Mouse (Mus musculus) CH12.LX (cell line): ENCODE data around the gene Lipk.

ENCODE experiments used
- CTCF ChIP-seq, 2 experiments: IDR thresholded peaks in 1 of 2; conservative IDR thresholded peaks in 1 of 2; 2 replicates each; pipeline ENCODE4 v1.5.1; 2011 to 2012; ENCODE audit warnings: low read depth in 2 of 2, low read length in 2 of 2, improper control_type of control experiment in 1 of 2, inconsistent platforms in 1 of 2, mild to moderate bottlenecking in 1 of 2, moderate library complexity in 1 of 2
- ELF1 ChIP-seq: IDR thresholded peaks from 2 replicates; pipeline ENCODE4 v1.6.1; 2014; ENCODE audit warnings: low read depth, mild to moderate bottlenecking, inconsistent platforms, low read length, improper control_type of control experiment
- HCFC1 ChIP-seq: IDR thresholded peaks from 2 replicates; pipeline ENCODE4 v1.6.1; 2012; ENCODE audit warnings: low read depth, mild to moderate bottlenecking, inconsistent platforms, low read length, improper control_type of control experiment
- MAZ ChIP-seq: IDR thresholded peaks from 2 replicates; pipeline ENCODE4 v1.6.1; 2012; ENCODE audit warnings: low read depth, mild to moderate bottlenecking, inconsistent platforms, low read length, improper control_type of control experiment, moderate library complexity
- MXI1 ChIP-seq: IDR thresholded peaks from 2 replicates; pipeline ENCODE4 v1.6.1; 2011; ENCODE audit warnings: mild to moderate bottlenecking, low read depth, low read length, improper control_type of control experiment
- POLR2A ChIP-seq: IDR thresholded peaks from 2 replicates; pipeline ENCODE4 v1.6.1; 2011; ENCODE audit warnings: low read depth, mild to moderate bottlenecking, improper control_type of control experiment, low read length
- USF2 ChIP-seq: conservative IDR thresholded peaks from 2 replicates; pipeline ENCODE4 v1.6.1; 2011; ENCODE audit warnings: low read depth, low read length, improper control_type of control experiment

DNA sequence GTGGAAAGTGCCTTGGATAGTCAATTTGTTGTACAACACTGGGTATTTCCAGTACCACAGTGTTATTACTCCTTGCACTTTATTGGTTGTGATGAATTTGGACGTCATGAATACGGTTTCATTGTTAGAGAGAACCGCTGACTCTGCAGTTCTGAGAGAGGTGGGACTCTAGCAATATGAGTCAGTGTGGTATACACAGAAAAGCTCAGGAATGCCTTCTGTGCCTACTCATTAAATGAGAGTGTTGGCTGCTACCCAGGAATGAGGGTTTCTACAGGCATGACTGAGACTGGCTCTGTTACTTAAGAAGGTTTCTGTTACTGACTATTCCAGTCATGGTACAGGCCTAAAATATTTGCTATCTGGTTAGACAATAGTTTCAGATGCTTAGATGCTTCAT lies 43.4 kb downstream of the Lipk start:
- TF ChIP-seq CTCF (conservative IDR thresholded peaks at IDR 0.05 in 1 of 2, IDR thresholded peaks at IDR 0.05 in 1 of 2; ENCODE audit: low read depth in 2 of 2, low read length in 2 of 2) (no peak), MAZ (no peak), USF2 (no peak), POLR2A (no peak), MXI1 (no peak), HCFC1 (no peak), ELF1 (no peak)
